Mouse (Mus musculus): ENCODE results near the gene Grm5. TPM values are rescaled to one million over a fixed set of nuclear protein-coding genes. Genes with fewer than 3 reads are reported as not detected.
A peak's percentile ranks its signal among the peaks of the same experiment; 100 is the strongest.

Grm5 gene
- polyA plus RNA-seq, 1 experiment from 2014 or later, result 0.10 TPM

GRCm38 (mm10) chr7:88027411-88028132 is 443.6 kb downstream of the Grm5 start:
- Histone ChIP-seq H3K27ac (replicated peaks; ENCODE audit: low read depth, low read length) (no peak overlapping the region), H3K9ac (replicated peaks; ENCODE audit: low read length) (no peak overlapping the region), H3K9me3 (replicated peaks; ENCODE audit: control insufficient read depth, low read length) (no peaks in the 10 kb centered on the region), H3K27me3 (ENCODE audit: control insufficient read depth, insufficient read depth, low read length) (no peaks in the 10 kb centered on the region), H3K36me3 (replicated peaks; ENCODE audit: control insufficient read depth, insufficient read depth, low read depth, low read length) (no peaks in the 10 kb centered on the region), H3K4me3 (ENCODE audit: low read depth, low read length) (no peak overlapping the region), H3K4me2 (ENCODE audit: low read depth, low read length) (no peak overlapping the region), H3K4me1 (ENCODE audit: control insufficient read depth, insufficient read depth, low read length) (no peaks in the 10 kb centered on the region)
- 68% methylated on average over 3 of the region's 3 CpGs for WGBS
- DNase-seq (ENCODE audit: low spot score) (no peak), ATAC-seq (replicated peaks; ENCODE audit: insufficient number of reproducible peaks, low FRiP score, low TSS enrichment, low read depth) (no peak)

GRCm38 (mm10) chr7:88047366-88047765 is 463.4 kb downstream of the Grm5 start:
- Histone ChIP-seq H3K4me2 (ENCODE audit: low read depth, low read length) (no peak overlapping the region), H3K9me3 (replicated peaks; ENCODE audit: control insufficient read depth, low read length) (no peaks in the 10 kb centered on the region), H3K4me1 (ENCODE audit: control insufficient read depth, insufficient read depth, low read length) (no peaks in the 10 kb centered on the region), H3K36me3 (replicated peaks; ENCODE audit: control insufficient read depth, insufficient read depth, low read depth, low read length) (no peaks in the 10 kb centered on the region), H3K27ac (replicated peaks; ENCODE audit: low read depth, low read length) (no peak overlapping the region), H3K4me3 (ENCODE audit: low read depth, low read length) (no peak overlapping the region), H3K9ac (replicated peaks; ENCODE audit: low read length) (no peak overlapping the region), H3K27me3 (ENCODE audit: control insufficient read depth, insufficient read depth, low read length) (no peaks in the 10 kb centered on the region)
- no peak for DNase-seq (ENCODE audit: low spot score)
- ATAC-seq (replicated peaks; ENCODE audit: insufficient number of reproducible peaks, low FRiP score, low TSS enrichment, low read depth), result no peak

- Histone ChIP-seq H3K27ac (replicated peaks; ENCODE audit: low read depth, low read length) (no peak overlapping the region), H3K4me1 (ENCODE audit: control insufficient read depth, insufficient read depth, low read length) (no peaks in the 10 kb centered on the region), H3K4me3 (ENCODE audit: low read depth, low read length) (no peak overlapping the region), H3K36me3 (replicated peaks; ENCODE audit: control insufficient read depth, insufficient read depth, low read depth, low read length) (no peaks in the 10 kb centered on the region), H3K9ac (replicated peaks; ENCODE audit: low read length) (no peak overlapping the region), H3K4me2 (ENCODE audit: low read depth, low read length) (no peak overlapping the region), H3K9me3 (replicated peaks; ENCODE audit: control insufficient read depth, low read length) (no peaks in the 10 kb centered on the region), H3K27me3 (ENCODE audit: control insufficient read depth, insufficient read depth, low read length) (no peaks in the 10 kb centered on the region)
- no peak for ATAC-seq (replicated peaks; ENCODE audit: insufficient number of reproducible peaks, low FRiP score, low TSS enrichment, low read depth)
- no peak for DNase-seq (ENCODE audit: low spot score)
- WGBS, result 66% methylated on average over 1 of the region's 1 CpGs
Measured at GRCm38 (mm10) chr7:88054224-88054938, 470.4 kb downstream of the Grm5 start.

GRCm38 (mm10) chr7:88056438-88056837 is 472.5 kb downstream of the Grm5 start:
- Histone ChIP-seq H3K4me2 (ENCODE audit: low read depth, low read length) (no peak overlapping the region), H3K4me1 (ENCODE audit: control insufficient read depth, insufficient read depth, low read length) (no peaks in the 10 kb centered on the region), H3K9ac (replicated peaks; ENCODE audit: low read length) (no peak overlapping the region), H3K27me3 (ENCODE audit: control insufficient read depth, insufficient read depth, low read length) (no peaks in the 10 kb centered on the region), H3K36me3 (replicated peaks; ENCODE audit: control insufficient read depth, insufficient read depth, low read depth, low read length) (no peaks in the 10 kb centered on the region), H3K9me3 (replicated peaks; ENCODE audit: control insufficient read depth, low read length) (no peaks in the 10 kb centered on the region), H3K4me3 (ENCODE audit: low read depth, low read length) (no peak overlapping the region), H3K27ac (replicated peaks; ENCODE audit: low read depth, low read length) (no peak overlapping the region)
- 46% methylated on average over 2 of the region's 2 CpGs for WGBS
- ATAC-seq (replicated peaks; ENCODE audit: insufficient number of reproducible peaks, low FRiP score, low TSS enrichment, low read depth) (no peak), DNase-seq (ENCODE audit: low spot score) (no peak)

GRCm38 (mm10) chr7:88091115-88091514 is 507.1 kb downstream of the Grm5 start:
- Histone ChIP-seq H3K27ac (replicated peaks; ENCODE audit: low read depth, low read length) (no peak overlapping the region), H3K4me3 (ENCODE audit: low read depth, low read length) (no peak overlapping the region), H3K4me2 (ENCODE audit: low read depth, low read length) (no peak overlapping the region), H3K36me3 (replicated peaks; ENCODE audit: control insufficient read depth, insufficient read depth, low read depth, low read length) (no peaks in the 10 kb centered on the region), H3K9ac (replicated peaks; ENCODE audit: low read length) (no peak overlapping the region), H3K9me3 (replicated peaks; ENCODE audit: control insufficient read depth, low read length) (no peaks in the 10 kb centered on the region), H3K27me3 (ENCODE audit: control insufficient read depth, insufficient read depth, low read length) (no peaks in the 10 kb centered on the region), H3K4me1 (ENCODE audit: control insufficient read depth, insufficient read depth, low read length) (no peaks in the 10 kb centered on the region)
- DNase-seq (ENCODE audit: low spot score) (no peak), ATAC-seq (replicated peaks; ENCODE audit: insufficient number of reproducible peaks, low FRiP score, low TSS enrichment, low read depth) (no peak)

- Histone ChIP-seq H3K9me3 (replicated peaks; ENCODE audit: control insufficient read depth, low read length) (no peaks in the 10 kb centered on the region), H3K4me1 (ENCODE audit: control insufficient read depth, insufficient read depth, low read length) (no peaks in the 10 kb centered on the region), H3K27me3 (ENCODE audit: control insufficient read depth, insufficient read depth, low read length) (no peaks in the 10 kb centered on the region), H3K36me3 (replicated peaks; ENCODE audit: control insufficient read depth, insufficient read depth, low read depth, low read length) (no peaks in the 10 kb centered on the region), H3K27ac (replicated peaks; ENCODE audit: low read depth, low read length) (no peak overlapping the region), H3K4me3 (ENCODE audit: low read depth, low read length) (no peak overlapping the region), H3K9ac (replicated peaks; ENCODE audit: low read length) (no peak overlapping the region), H3K4me2 (ENCODE audit: low read depth, low read length) (no peak overlapping the region)
- no peak for DNase-seq (ENCODE audit: low spot score)
- WGBS, result 42% methylated on average over 1 of the region's 1 CpGs
- ATAC-seq (replicated peaks; ENCODE audit: insufficient number of reproducible peaks, low FRiP score, low TSS enrichment, low read depth), result no peak
Measured at GRCm38 (mm10) chr7:88096536-88097107, 512.7 kb downstream of the Grm5 start.

- Histone ChIP-seq H3K4me1 (ENCODE audit: control insufficient read depth, insufficient read depth, low read length) (no peaks in the 10 kb centered on the region), H3K36me3 (replicated peaks; ENCODE audit: control insufficient read depth, insufficient read depth, low read depth, low read length) (no peaks in the 10 kb centered on the region), H3K27me3 (ENCODE audit: control insufficient read depth, insufficient read depth, low read length) (no peaks in the 10 kb centered on the region), H3K9ac (replicated peaks; ENCODE audit: low read length) (no peak overlapping the region), H3K27ac (replicated peaks; ENCODE audit: low read depth, low read length) (no peak overlapping the region), H3K4me3 (ENCODE audit: low read depth, low read length) (no peak overlapping the region), H3K9me3 (replicated peaks; ENCODE audit: control insufficient read depth, low read length) (no peaks in the 10 kb centered on the region), H3K4me2 (ENCODE audit: low read depth, low read length) (no peak overlapping the region)
- ATAC-seq (replicated peaks; ENCODE audit: insufficient number of reproducible peaks, low FRiP score, low TSS enrichment, low read depth) (0 out of 2 replicates have a peak, but pooled peaks have one; percentile 65), DNase-seq (ENCODE audit: low spot score) (peak; percentile 66)
- WGBS, result 19% methylated on average over 1 of the region's 1 CpGs
Measured at GRCm38 (mm10) chr7:88097715-88098114, 513.7 kb downstream of the Grm5 start.
